In the genomic region with DNA sequence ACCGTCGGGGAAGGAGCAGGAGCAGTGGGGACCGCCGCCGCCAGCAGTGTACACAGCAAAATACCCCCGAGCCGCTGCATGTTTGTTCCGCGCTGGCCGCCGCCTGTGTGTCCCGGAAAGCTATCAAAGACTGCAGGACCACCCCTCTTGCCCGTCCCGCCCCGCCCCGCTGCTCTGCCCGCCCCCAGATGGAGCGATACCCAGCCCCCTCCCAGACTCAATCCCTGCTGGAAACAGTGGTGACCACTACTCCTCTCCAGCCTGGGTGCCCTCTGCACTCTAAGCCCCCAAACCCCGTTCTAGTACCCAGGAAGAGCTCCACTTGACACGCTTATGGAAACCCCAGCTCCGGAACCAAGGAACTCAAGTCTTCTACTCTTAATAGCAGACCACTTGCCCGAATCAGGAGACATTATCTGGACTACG, we compare ENCODE assay signal across 8 mouse cellular contexts. TPM values are rescaled to one million over a fixed set of nuclear protein-coding genes. Genes with fewer than 3 reads are reported as not detected.
DNase-seq lines count a peak whose midpoint lies in the region; ATAC-seq lines count a peak whose summit lies in the region.

No protein-coding gene starts in this region.

- H3K27me3 ChIP-seq in kidney, embryonic 14.5 days (ENCODE audit: control insufficient read depth, insufficient read depth, low read length): no peaks in the 10 kb centered on the region
- H3K27me3 ChIP-seq in liver, embryonic 12.5 days (replicated peaks): peaks cover 51% of the 10 kb centered on the region

- intact Hi-C loops in heart, postnatal 14 days (cut with DNase I): no loop called here

- ATAC-seq in kidney, embryonic 14.5 days (ENCODE audit: low FRiP score, low TSS enrichment): peak; percentile 61
- peak; percentile 25; the same call in 1 of the 2 replicates for ATAC-seq in liver, embryonic 12.5 days

- peak overlapping the region; percentile 51 for H3K9ac ChIP-seq in kidney, embryonic 14.5 days (ENCODE audit: low read depth, low read length)
- H3K9ac ChIP-seq in liver, embryonic 12.5 days: 0 out of 2 replicates have a peak overlapping the region, but pooled peaks have one; percentile 1

- H3K36me3 ChIP-seq in kidney, embryonic 14.5 days (ENCODE audit: control insufficient read depth, insufficient read depth, low read length): no peaks in the 10 kb centered on the region
- H3K36me3 ChIP-seq in liver, embryonic 12.5 days: no peaks in the 10 kb centered on the region

- no peak for DNase-seq in kidney, adult 9 months
- peak; percentile 35 to 36 for DNase-seq in heart, postnatal 14 days
- DNase-seq in retina, postnatal 1 day: peak; percentile 80
- DNase-seq in cerebellum, postnatal 36 days: no peak
- no peak for DNase-seq in right cerebral cortex, adult 18-20 months

- peak overlapping the region; percentile 44 for H3K4me3 ChIP-seq in kidney, embryonic 14.5 days (ENCODE audit: low read length)
- peak overlapping the region; percentile 39 for H3K4me3 ChIP-seq in brown adipose tissue, adult 24 weeks (ENCODE audit: insufficient read depth, low read depth, low read length)
- peak overlapping the region; percentile 38 for H3K4me3 ChIP-seq in liver, embryonic 12.5 days

- WGBS in kidney, embryonic 14.5 days: 2% methylated on average over 23 of the region's 23 CpGs
- WGBS in liver, embryonic 12.5 days (ENCODE audit: insufficient replicate concordance): under 1% methylated on average over 23 of the region's 23 CpGs

- no peak overlapping the region for H3K27ac ChIP-seq in kidney, embryonic 14.5 days (ENCODE audit: low read depth, low read length)
- no peak overlapping the region for H3K27ac ChIP-seq in brown adipose tissue, adult 24 weeks (replicated peaks; ENCODE audit: low read depth, low read length)
- no peak overlapping the region for H3K27ac ChIP-seq in liver, embryonic 12.5 days

- no peaks in the 10 kb centered on the region for H3K9me3 ChIP-seq in kidney, embryonic 14.5 days (ENCODE audit: control insufficient read depth, low read length)
- no peaks in the 10 kb centered on the region for H3K9me3 ChIP-seq in liver, embryonic 12.5 days (replicated peaks)

- peaks cover 23% of the 10 kb centered on the region for H3K4me1 ChIP-seq in kidney, embryonic 14.5 days (ENCODE audit: control insufficient read depth, insufficient read depth, low read length)
- H3K4me1 ChIP-seq in brown adipose tissue, adult 24 weeks (ENCODE audit: control insufficient read depth, insufficient read depth, insufficient read length, low read length): no peaks in the 10 kb centered on the region; the same call in 1 of the 2 replicates
- peaks cover 4% of the 10 kb centered on the region; the same call in 1 of the 2 replicates for H3K4me1 ChIP-seq in liver, embryonic 12.5 days

- peak overlapping the region; percentile 62 for H3K4me2 ChIP-seq in kidney, embryonic 14.5 days (replicated peaks; ENCODE audit: low read depth, low read length)
- peak overlapping the region; percentile 41 for H3K4me2 ChIP-seq in liver, embryonic 12.5 days

RNA-seq across cellular contexts. Expression of gene Dkk3, which starts 0.5 kb away (rescaled TPM):
- 9.3 and 14.9 TPM in 2 replicates for polyA plus RNA-seq in kidney, embryonic 14.5 days (2014; fragmentation: Nextera tagmentation; extraction: Ambion mirVana)
- polyA plus RNA-seq in brown adipose tissue, adult 24 weeks (2012; ENCODE audit: insufficient read depth, insufficient read length, missing spikeins): 0.32 and 0.46 TPM in 2 replicates
- 10 to 100 TPM; 21.3 to 48.5 TPM for total RNA-seq in heart, postnatal 14 days (2021)
- 7.3 and 7.5 TPM in 2 replicates for polyA plus RNA-seq in liver, embryonic 12.5 days (2016; fragmentation: Nextera tagmentation; extraction: Ambion mirVana)

Comparison
In these comparisons a context has a peak if more than half of its experiments do, and no peak if none do; other contexts are left out.
1. DNase-seq: peak in heart, postnatal 14 days (2 of 2) and retina, postnatal 1 day (single experiment); none in kidney, adult 9 months (single experiment), cerebellum, postnatal 36 days (0 of 2) and right cerebral cortex, adult 18-20 months (single experiment).
2. Peak in every context shown above with its lines, with median percentiles within 50 percentile points of each other: H3K4me3 ChIP-seq.